ENCODE assay signal across 8 mouse cellular contexts in genomic region chr10:18743286-18744142, GRCm38 (mm10). TPM values are rescaled to one million over a fixed set of nuclear protein-coding genes. Genes with fewer than 3 reads are reported as not detected.
DNase-seq lines count a peak whose midpoint lies in the region; ATAC-seq and TF ChIP-seq lines count a peak whose summit lies in the region.

TSS of gene Arfgef3 (minus strand) at chr10:18743949.

- no peaks in the 10 kb centered on the region for H3K36me3 ChIP-seq in hindbrain, embryonic 10.5 days
- H3K36me3 ChIP-seq in liver, embryonic 16.5 days (ENCODE audit: control insufficient read depth, insufficient read depth): no peaks in the 10 kb centered on the region
- H3K36me3 ChIP-seq in neural tube, embryonic 12.5 days: no peaks in the 10 kb centered on the region

- DNase-seq in MN1 (ENCODE audit: low spot score): peak; percentile 44
- DNase-seq in cerebellum, adult 9-10 months: peak; percentile 91
- peak; percentile 59 to 74 for DNase-seq in frontal cortex, postnatal 10 days (ENCODE audit: low spot score in 2 of 2)
- DNase-seq in hindbrain, embryonic 10.5 days (ENCODE audit: low spot score): peak; percentile 58
- DNase-seq in layer of hippocampus, adult 2 months (ENCODE audit: low spot score in 2 of 2): peak; percentile 77 to 84
- DNase-seq in thymus, postnatal 14 days: peak; percentile 57

- no peak for ATAC-seq in liver, embryonic 16.5 days (ENCODE audit: low read depth)
- ATAC-seq in neural tube, embryonic 12.5 days (ENCODE audit: low FRiP score, low read depth): peak; percentile 88

- TF ChIP-seq CTCF in layer of hippocampus, adult 2 months (conservative IDR thresholded peaks at IDR 0.05): no peak; the same call in none of the 2 replicates

- peak within 1 kb of the TSS; percentile 54 for H3K4me2 ChIP-seq in liver, embryonic 16.5 days (ENCODE audit: low read depth, low read length)
- H3K4me2 ChIP-seq in neural tube, embryonic 12.5 days (replicated peaks): peak within 1 kb of the TSS; percentile 87

- 0 out of 2 replicates have a peak within 1 kb of the TSS, but pooled peaks have one; percentile 25 for H3K9ac ChIP-seq in liver, embryonic 16.5 days (ENCODE audit: low read depth, low read length)
- H3K9ac ChIP-seq in neural tube, embryonic 12.5 days: peak within 1 kb of the TSS; percentile 58

- peak within 1 kb of the TSS; percentile 82 for H3K27ac ChIP-seq in hindbrain, embryonic 10.5 days
- peak within 1 kb of the TSS; percentile 99 for H3K27ac ChIP-seq in layer of hippocampus, adult 2 months
- H3K27ac ChIP-seq in liver, embryonic 16.5 days (ENCODE audit: low read length): no peak within 1 kb of the TSS
- H3K27ac ChIP-seq in neural tube, embryonic 12.5 days: peak within 1 kb of the TSS; percentile 3; the same call in 1 of the 2 replicates

- no peaks in the 10 kb centered on the region for H3K9me3 ChIP-seq in hindbrain, embryonic 10.5 days
- H3K9me3 ChIP-seq in liver, embryonic 16.5 days (replicated peaks; ENCODE audit: control insufficient read depth, low read length): no peaks in the 10 kb centered on the region
- no peaks in the 10 kb centered on the region for H3K9me3 ChIP-seq in neural tube, embryonic 12.5 days

- H3K4me1 ChIP-seq in hindbrain, embryonic 10.5 days (replicated peaks): peaks cover 10% of the 10 kb centered on the region; the same call in 1 of the 2 replicates
- H3K4me1 ChIP-seq in liver, embryonic 16.5 days (ENCODE audit: control insufficient read depth, low read depth, low read length): no peaks in the 10 kb centered on the region
- H3K4me1 ChIP-seq in neural tube, embryonic 12.5 days: 0 out of 2 replicates have a peak, but pooled peaks cover 3% of the 10 kb centered on the region

- 2% methylated on average over 50 of the region's 50 CpGs for WGBS in hindbrain, embryonic 10.5 days
- 3% methylated on average over 50 of the region's 50 CpGs for WGBS in liver, embryonic 16.5 days (ENCODE audit: insufficient replicate concordance)
- WGBS in neural tube, embryonic 12.5 days: 2% methylated on average over 50 of the region's 50 CpGs

- peak within 1 kb of the TSS; percentile 71 for H3K4me3 ChIP-seq in hindbrain, embryonic 10.5 days
- H3K4me3 ChIP-seq in layer of hippocampus, adult 2 months: peak within 1 kb of the TSS; percentile 90
- peak within 1 kb of the TSS; percentile 50 for H3K4me3 ChIP-seq in liver, embryonic 16.5 days (ENCODE audit: low read depth, low read length)
- peak within 1 kb of the TSS; percentile 56 for H3K4me3 ChIP-seq in neural tube, embryonic 12.5 days

- H3K27me3 ChIP-seq in hindbrain, embryonic 10.5 days (ENCODE audit: insufficient read depth, poor library complexity, severe bottlenecking): peaks cover 29% of the 10 kb centered on the region
- peaks cover 9% of the 10 kb centered on the region for H3K27me3 ChIP-seq in liver, embryonic 16.5 days (ENCODE audit: control insufficient read depth, insufficient read depth, low read depth, low read length)
- peaks cover 3% of the 10 kb centered on the region; the same call in 1 of the 2 replicates for H3K27me3 ChIP-seq in neural tube, embryonic 12.5 days (replicated peaks)

RNA-seq across cellular contexts. Expression of gene Arfgef3, which starts in this region (rescaled TPM):
- 0.55 and 0.99 TPM in 2 replicates for polyA plus RNA-seq in hindbrain, embryonic 10.5 days (2016; fragmentation: Nextera tagmentation; extraction: Ambion mirVana)
- total RNA-seq in layer of hippocampus, adult 2 months (2021): 10 to 100 TPM; 86.1 to 87.7 TPM
- polyA plus RNA-seq in liver, embryonic 16.5 days (2015; fragmentation: Nextera tagmentation; extraction: Ambion mirVana): 0.04 and 0.05 TPM in 2 replicates
- 4.2 TPM in 2 replicates for polyA plus RNA-seq in neural tube, embryonic 12.5 days (2016; fragmentation: Nextera tagmentation; extraction: Ambion mirVana)

Comparison
In these comparisons a context has a peak if more than half of its experiments do, and no peak if none do; other contexts are left out.
1. Peak in DNase-seq, H3K4me3 ChIP-seq and H3K27ac ChIP-seq in hindbrain, embryonic 10.5 days; RNA of the gene not detected or under 1 TPM.